Mouse (Mus musculus): ENCODE measurements around the gene Eno1. TPM values are rescaled to one million over a fixed set of nuclear protein-coding genes. Genes with fewer than 3 reads are reported as not detected.

The Eno1 gene
- polyA plus RNA-seq, 1 experiment from 2014 or later: 1,859 TPM

GRCm38 (mm10) chr4:150204877-150205276 is 31.6 kb upstream of the Eno1 start:
- Histone ChIP-seq H3K9ac (ENCODE audit: low read length) (no peak overlapping the region), H3K36me3 (ENCODE audit: control insufficient read depth, insufficient read depth, low read length) (no peaks in the 10 kb centered on the region), H3K9me3 (ENCODE audit: control insufficient read depth, low read length) (no peaks in the 10 kb centered on the region), H3K27me3 (ENCODE audit: control insufficient read depth, insufficient read depth, low read length) (no peaks in the 10 kb centered on the region), H3K4me1 (ENCODE audit: control insufficient read depth in 2 of 2, insufficient read depth in 2 of 2, low read length in 2 of 2) (no peaks in the 10 kb centered on the region), H3K4me2 (ENCODE audit: low read length) (no peak overlapping the region), H3K27ac (replicated peaks in 1 of 2; ENCODE audit: control insufficient read depth in 1 of 2, insufficient read depth in 1 of 2, low read depth in 2 of 2, low read length in 2 of 2) (no peak overlapping the region), H3K4me3 (ENCODE audit: control insufficient read depth in 1 of 2, insufficient read depth in 1 of 2, low read depth in 1 of 2, low read length in 2 of 2) (no peak overlapping the region)
- no peak for ATAC-seq (ENCODE audit: insufficient number of reproducible peaks, insufficient read depth, low FRiP score, low read depth)
- WGBS: 73% methylated on average over 3 of the region's 3 CpGs

- no peak overlapping the region for H3K4me3 ChIP-seq (ENCODE audit: control insufficient read depth in 1 of 2, insufficient read depth in 1 of 2, low read depth in 1 of 2, low read length in 2 of 2)
- H3K9me3 ChIP-seq (ENCODE audit: control insufficient read depth, low read length): no peaks in the 10 kb centered on the region
- H3K27me3 ChIP-seq (ENCODE audit: control insufficient read depth, insufficient read depth, low read length): no peaks in the 10 kb centered on the region
- no peak overlapping the region for H3K4me2 ChIP-seq (ENCODE audit: low read length)
- no peak for ATAC-seq (ENCODE audit: insufficient number of reproducible peaks, insufficient read depth, low FRiP score, low read depth)
- H3K36me3 ChIP-seq (ENCODE audit: control insufficient read depth, insufficient read depth, low read length): no peaks in the 10 kb centered on the region
- H3K4me1 ChIP-seq (ENCODE audit: control insufficient read depth in 2 of 2, insufficient read depth in 2 of 2, low read length in 2 of 2): peaks cover 0 to 2% of the 10 kb centered on the region in 2 experiments; a peak in 2 of 4 replicates
- H3K27ac ChIP-seq (replicated peaks in 1 of 2; ENCODE audit: control insufficient read depth in 1 of 2, insufficient read depth in 1 of 2, low read depth in 2 of 2, low read length in 2 of 2): no peak overlapping the region
- 80% methylated on average over 5 of the region's 5 CpGs for whole genome bisulfite sequencing
- no peak overlapping the region for H3K9ac ChIP-seq (ENCODE audit: low read length)
Observed at GRCm38 (mm10) chr4:150209751-150210150, 26.8 kb upstream of the Eno1 start.

- Histone ChIP-seq H3K27ac (replicated peaks in 1 of 2; ENCODE audit: control insufficient read depth in 1 of 2, insufficient read depth in 1 of 2, low read depth in 2 of 2, low read length in 2 of 2) (no peak overlapping the region), H3K4me1 (ENCODE audit: control insufficient read depth in 2 of 2, insufficient read depth in 2 of 2, low read length in 2 of 2) (peaks cover 0 to 2% of the 10 kb centered on the region in 2 experiments; a peak in 2 of 4 replicates), H3K36me3 (ENCODE audit: control insufficient read depth, insufficient read depth, low read length) (no peaks in the 10 kb centered on the region), H3K9ac (ENCODE audit: low read length) (no peak overlapping the region), H3K9me3 (ENCODE audit: control insufficient read depth, low read length) (no peaks in the 10 kb centered on the region), H3K27me3 (ENCODE audit: control insufficient read depth, insufficient read depth, low read length) (no peaks in the 10 kb centered on the region), H3K4me2 (ENCODE audit: low read length) (no peak overlapping the region), H3K4me3 (ENCODE audit: control insufficient read depth in 1 of 2, insufficient read depth in 1 of 2, low read depth in 1 of 2, low read length in 2 of 2) (no peak overlapping the region)
- WGBS: 82% methylated on average over 8 of the region's 8 CpGs
- ATAC-seq (ENCODE audit: insufficient number of reproducible peaks, insufficient read depth, low FRiP score, low read depth): no peak
Observed at GRCm38 (mm10) chr4:150210306-150210705, 26.2 kb upstream of the Eno1 start.

- Histone ChIP-seq H3K36me3 (ENCODE audit: control insufficient read depth, insufficient read depth, low read length) (no peaks in the 10 kb centered on the region), H3K4me1 (ENCODE audit: control insufficient read depth in 2 of 2, insufficient read depth in 2 of 2, low read length in 2 of 2) (peaks cover 0 to 2% of the 10 kb centered on the region in 2 experiments; a peak in 2 of 4 replicates), H3K4me3 (ENCODE audit: control insufficient read depth in 1 of 2, insufficient read depth in 1 of 2, low read depth in 1 of 2, low read length in 2 of 2) (peak overlapping the region; percentile 5 to 33; a peak in 3 of 4 replicates), H3K9me3 (ENCODE audit: control insufficient read depth, low read length) (no peaks in the 10 kb centered on the region), H3K4me2 (ENCODE audit: low read length) (peak overlapping the region; percentile 67), H3K27ac (replicated peaks in 1 of 2; ENCODE audit: control insufficient read depth in 1 of 2, insufficient read depth in 1 of 2, low read depth in 2 of 2, low read length in 2 of 2) (no peak overlapping the region; a peak in 1 of 4 replicates), H3K27me3 (ENCODE audit: control insufficient read depth, insufficient read depth, low read length) (no peaks in the 10 kb centered on the region), H3K9ac (ENCODE audit: low read length) (peak overlapping the region; percentile 12; the same call in 1 of the 2 replicates)
- WGBS: 54% methylated on average over 10 of the region's 10 CpGs
- no peak for ATAC-seq (ENCODE audit: insufficient number of reproducible peaks, insufficient read depth, low FRiP score, low read depth)
Observed at GRCm38 (mm10) chr4:150211930-150212552, 24.5 kb upstream of the Eno1 start.

- no peaks in the 10 kb centered on the region for H3K9me3 ChIP-seq (ENCODE audit: control insufficient read depth, low read length)
- H3K4me2 ChIP-seq (ENCODE audit: low read length): peak overlapping the region; percentile 67
- no peak for ATAC-seq (ENCODE audit: insufficient number of reproducible peaks, insufficient read depth, low FRiP score, low read depth)
- H3K4me3 ChIP-seq (ENCODE audit: control insufficient read depth in 1 of 2, insufficient read depth in 1 of 2, low read depth in 1 of 2, low read length in 2 of 2): peak overlapping the region; percentile 33 to 43
- H3K36me3 ChIP-seq (ENCODE audit: control insufficient read depth, insufficient read depth, low read length): no peaks in the 10 kb centered on the region
- WGBS: 2% methylated on average over 15 of the region's 15 CpGs
- H3K9ac ChIP-seq (ENCODE audit: low read length): peak overlapping the region; percentile 68
- H3K27ac ChIP-seq (replicated peaks in 1 of 2; ENCODE audit: control insufficient read depth in 1 of 2, insufficient read depth in 1 of 2, low read depth in 2 of 2, low read length in 2 of 2): peak overlapping the region in 1 of 2 experiments; percentile 40; a peak in 2 of 4 replicates
- H3K27me3 ChIP-seq (ENCODE audit: control insufficient read depth, insufficient read depth, low read length): no peaks in the 10 kb centered on the region
- H3K4me1 ChIP-seq (ENCODE audit: control insufficient read depth in 2 of 2, insufficient read depth in 2 of 2, low read length in 2 of 2): peaks cover 0 to 2% of the 10 kb centered on the region in 2 experiments; a peak in 2 of 4 replicates
Observed at GRCm38 (mm10) chr4:150212553-150212971, 24.0 kb upstream of the Eno1 start.

- no peak overlapping the region for H3K4me3 ChIP-seq (ENCODE audit: control insufficient read depth in 1 of 2, insufficient read depth in 1 of 2, low read depth in 1 of 2, low read length in 2 of 2)
- peaks cover 0 to 2% of the 10 kb centered on the region in 2 experiments; a peak in 2 of 4 replicates for H3K4me1 ChIP-seq (ENCODE audit: control insufficient read depth in 2 of 2, insufficient read depth in 2 of 2, low read length in 2 of 2)
- no peaks in the 10 kb centered on the region for H3K9me3 ChIP-seq (ENCODE audit: control insufficient read depth, low read length)
- 29% methylated on average over 5 of the region's 5 CpGs for WGBS
- no peak for ATAC-seq (ENCODE audit: insufficient number of reproducible peaks, insufficient read depth, low FRiP score, low read depth)
- H3K36me3 ChIP-seq (ENCODE audit: control insufficient read depth, insufficient read depth, low read length): no peaks in the 10 kb centered on the region
- no peak overlapping the region for H3K27ac ChIP-seq (replicated peaks in 1 of 2; ENCODE audit: control insufficient read depth in 1 of 2, insufficient read depth in 1 of 2, low read depth in 2 of 2, low read length in 2 of 2)
- H3K9ac ChIP-seq (ENCODE audit: low read length): no peak overlapping the region
- H3K27me3 ChIP-seq (ENCODE audit: control insufficient read depth, insufficient read depth, low read length): no peaks in the 10 kb centered on the region
- H3K4me2 ChIP-seq (ENCODE audit: low read length): no peak overlapping the region
Observed at GRCm38 (mm10) chr4:150213910-150214309, 22.6 kb upstream of the Eno1 start.

GRCm38 (mm10) chr4:150216423-150216822 is 20.1 kb upstream of the Eno1 start:
- no peak for ATAC-seq (ENCODE audit: insufficient number of reproducible peaks, insufficient read depth, low FRiP score, low read depth)
- H3K36me3 ChIP-seq (ENCODE audit: control insufficient read depth, insufficient read depth, low read length): no peaks in the 10 kb centered on the region
- H3K9ac ChIP-seq (ENCODE audit: low read length): no peak overlapping the region
- no peaks in the 10 kb centered on the region for H3K27me3 ChIP-seq (ENCODE audit: control insufficient read depth, insufficient read depth, low read length)
- H3K9me3 ChIP-seq (ENCODE audit: control insufficient read depth, low read length): no peaks in the 10 kb centered on the region
- H3K4me2 ChIP-seq (ENCODE audit: low read length): no peak overlapping the region
- H3K27ac ChIP-seq (replicated peaks in 1 of 2; ENCODE audit: control insufficient read depth in 1 of 2, insufficient read depth in 1 of 2, low read depth in 2 of 2, low read length in 2 of 2): no peak overlapping the region
- 89% methylated on average over 6 of the region's 6 CpGs for WGBS
- peaks cover 5 to 6% of the 10 kb centered on the region in 2 experiments; a peak in 3 of 4 replicates for H3K4me1 ChIP-seq (ENCODE audit: control insufficient read depth in 2 of 2, insufficient read depth in 2 of 2, low read length in 2 of 2)
- H3K4me3 ChIP-seq (ENCODE audit: control insufficient read depth in 1 of 2, insufficient read depth in 1 of 2, low read depth in 1 of 2, low read length in 2 of 2): no peak overlapping the region

Measured in heart, embryonic 14.5 days (tissue).